Mouse (Mus musculus) lung, embryonic 16.5 days (tissue): ENCODE measurements at regions not wholly inside any gene's neighbourhood (a gene's known extent, or its start where the extent isn't known, plus 50 kb on each side); places are given as distances from the start of the nearest gene placed in this dataset.

Experiments
- ATAC-seq: fragments of 200-750 bp; cut with Nextera tagmentation; 2 replicates; pipeline ENCODE4 v1.8.0; 2017; ENCODE audit warnings: low read depth, mild to moderate bottlenecking, moderate library complexity
- H3K27ac ChIP-seq: fragments of 300-500 bp; sonication (generic); 2 replicates; pipeline ENCODE4 v1.5.1; 2014; ENCODE audit warnings: mild to moderate bottlenecking, control low read depth, low read length
- H3K27me3 ChIP-seq: fragments of 300-500 bp; sonication (generic); 2 replicates; pipeline ENCODE4 v1.6.1; 2014; ENCODE audit warnings: low read depth, low read length, mixed read lengths; ENCODE audit not compliant: control insufficient read depth, insufficient read depth
- H3K36me3 ChIP-seq: fragments of 300-500 bp; sonication (generic); 2 replicates; pipeline ENCODE4 v1.6.1; 2014; ENCODE audit warnings: low read length; ENCODE audit not compliant: control insufficient read depth, insufficient read depth
- H3K4me1 ChIP-seq: fragments of 300-500 bp; sonication (generic); replicated peaks from 2 replicates; pipeline ENCODE4 v1.6.1; 2014; ENCODE audit warnings: low read length, mixed read lengths; ENCODE audit not compliant: control insufficient read depth, insufficient read depth
- H3K4me2 ChIP-seq: fragments of 300-500 bp; sonication (generic); 2 replicates; pipeline ENCODE4 v1.6.1; 2014; ENCODE audit warnings: low read depth, low read length, control low read depth
- H3K4me3 ChIP-seq: fragments of 300-500 bp; sonication (generic); 2 replicates; pipeline ENCODE4 v1.5.1; 2014; ENCODE audit warnings: mild to moderate bottlenecking, low read length, control low read depth
- H3K9ac ChIP-seq: fragments of 300-500 bp; sonication (generic); 2 replicates; pipeline ENCODE4 v1.6.1; 2014; ENCODE audit warnings: low read length, control low read depth
- H3K9me3 ChIP-seq: fragments of 300-500 bp; sonication (generic); 2 replicates; pipeline ENCODE4 v1.6.1; 2016; ENCODE audit warnings: low read length; ENCODE audit not compliant: control insufficient read depth
- WGBS: fragments of 180-500 bp; shearing (Covaris S2); extraction: QIAGEN DNeasy Blood & Tissue Kit; methylation state at CpG from one replicate; pipeline ENCODE4 v1.1.7; 2014; 5-methylcytosine and 5-hydroxymethylcytosine counted together

DNA sequence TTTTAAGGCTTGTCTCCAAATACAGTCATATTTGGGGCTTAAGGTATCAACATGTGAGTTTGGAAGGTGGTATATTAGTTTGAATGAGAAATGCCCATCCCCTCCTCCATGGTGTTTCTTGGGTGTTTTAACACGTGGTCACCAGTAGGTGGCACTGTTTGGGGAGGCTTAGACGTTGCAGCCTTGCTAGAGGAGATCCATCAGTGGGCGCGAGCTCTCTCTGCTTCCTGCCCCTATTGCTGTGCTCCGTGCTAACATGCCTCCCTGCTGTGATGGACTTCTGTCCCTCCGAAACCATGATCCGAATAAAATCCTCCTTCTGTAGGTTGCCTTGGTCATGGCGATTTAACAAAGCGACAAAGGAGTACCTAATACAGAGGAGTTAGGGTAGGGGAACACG lies 183.3 kb downstream of the Barhl2 start:
- ATAC-seq, result no peak
- H3K4me3 ChIP-seq, result no peak overlapping the region
- H3K4me1 ChIP-seq, result no peaks in the 10 kb centered on the region
- no peak overlapping the region for H3K27ac ChIP-seq
- no peaks in the 10 kb centered on the region for H3K9me3 ChIP-seq
- H3K36me3 ChIP-seq, result no peaks in the 10 kb centered on the region
- 27% methylated on average over 10 of the region's 10 CpGs for WGBS
- no peak overlapping the region for H3K4me2 ChIP-seq
- no peak overlapping the region for H3K9ac ChIP-seq
- no peaks in the 10 kb centered on the region for H3K27me3 ChIP-seq

DNA sequence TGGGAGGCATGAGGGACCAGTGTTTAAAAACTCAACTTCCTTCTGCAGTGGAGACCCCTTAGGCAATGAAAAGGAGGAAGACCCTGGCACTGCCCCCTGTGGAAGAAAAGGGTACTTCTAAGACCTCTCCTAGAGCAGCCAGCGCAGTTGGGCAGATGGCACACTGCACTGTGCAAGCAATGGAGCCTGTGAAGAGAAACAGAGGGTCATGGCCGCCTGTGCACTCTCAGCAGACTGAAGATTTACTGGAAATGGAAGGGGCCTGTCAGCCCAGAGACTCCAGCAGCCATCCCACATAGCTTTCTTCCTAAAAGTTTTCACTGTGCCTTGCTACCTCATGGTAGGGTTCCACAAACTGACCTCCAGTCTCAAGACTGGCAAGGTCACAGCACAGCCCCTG lies 193.4 kb downstream of the Barhl2 start:
- Histone ChIP-seq H3K9ac (no peak overlapping the region), H3K4me3 (no peak overlapping the region), H3K4me2 (no peak overlapping the region), H3K27me3 (no peaks in the 10 kb centered on the region), H3K9me3 (no peaks in the 10 kb centered on the region), H3K27ac (no peak overlapping the region), H3K4me1 (no peaks in the 10 kb centered on the region), H3K36me3 (no peaks in the 10 kb centered on the region)
- WGBS, result 71% methylated on average over 2 of the region's 2 CpGs
- no peak for ATAC-seq

DNA sequence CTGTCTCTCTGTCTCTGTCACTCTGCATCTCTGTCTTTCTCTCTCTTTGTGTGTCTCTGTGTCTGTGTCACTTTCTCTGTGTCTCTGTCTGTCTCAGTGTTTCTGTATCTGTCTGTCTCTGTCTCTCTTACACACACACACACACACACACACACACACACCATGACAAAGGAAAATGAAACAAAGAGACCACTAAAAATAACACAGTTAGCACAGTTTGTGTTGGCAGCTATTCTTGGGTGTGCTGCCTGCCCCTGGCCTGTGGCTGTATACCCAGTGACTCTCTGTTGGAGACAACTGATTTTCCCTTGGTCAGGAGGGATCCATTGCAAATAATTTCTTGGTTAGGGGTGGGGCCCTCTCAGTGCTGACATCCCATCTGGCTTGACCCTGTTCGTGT lies 200.8 kb downstream of the Barhl2 start:
- no peaks in the 10 kb centered on the region for H3K4me1 ChIP-seq
- no peak overlapping the region for H3K4me3 ChIP-seq
- no peaks in the 10 kb centered on the region for H3K27me3 ChIP-seq
- no peak for ATAC-seq
- no peak overlapping the region for H3K4me2 ChIP-seq
- H3K9me3 ChIP-seq, result no peaks in the 10 kb centered on the region
- no peaks in the 10 kb centered on the region for H3K36me3 ChIP-seq
- no peak overlapping the region for H3K9ac ChIP-seq
- no peak overlapping the region for H3K27ac ChIP-seq
- WGBS, result 65% methylated on average over 1 of the region's 1 CpGs

DNA sequence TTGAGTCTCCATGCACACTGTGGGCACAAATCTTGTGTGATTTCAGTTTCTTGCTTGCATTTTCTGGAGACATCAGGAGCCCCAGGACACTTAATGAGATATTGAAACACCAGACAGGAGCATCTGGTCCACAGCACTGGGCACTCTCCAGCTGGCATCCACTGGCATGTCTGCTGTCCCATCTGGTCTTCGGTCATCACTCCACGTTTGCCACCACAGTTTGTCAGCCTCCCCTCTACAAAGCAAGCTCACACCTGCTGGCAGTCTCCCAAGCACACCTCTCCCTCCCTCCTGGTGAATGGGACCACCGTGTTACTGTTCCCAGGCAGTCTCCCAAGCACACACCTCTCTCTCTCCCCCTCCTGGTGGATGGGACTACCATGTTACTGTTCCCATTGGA lies 228.8 kb downstream of the Barhl2 start:
- no peak overlapping the region for H3K4me3 ChIP-seq
- no peak for ATAC-seq
- H3K9ac ChIP-seq, result no peak overlapping the region
- H3K9me3 ChIP-seq, result no peaks in the 10 kb centered on the region
- WGBS, result 44% methylated on average over 3 of the region's 3 CpGs
- no peak overlapping the region for H3K4me2 ChIP-seq
- no peaks in the 10 kb centered on the region for H3K36me3 ChIP-seq
- no peaks in the 10 kb centered on the region for H3K27me3 ChIP-seq
- no peak overlapping the region for H3K27ac ChIP-seq
- H3K4me1 ChIP-seq, result no peaks in the 10 kb centered on the region

DNA sequence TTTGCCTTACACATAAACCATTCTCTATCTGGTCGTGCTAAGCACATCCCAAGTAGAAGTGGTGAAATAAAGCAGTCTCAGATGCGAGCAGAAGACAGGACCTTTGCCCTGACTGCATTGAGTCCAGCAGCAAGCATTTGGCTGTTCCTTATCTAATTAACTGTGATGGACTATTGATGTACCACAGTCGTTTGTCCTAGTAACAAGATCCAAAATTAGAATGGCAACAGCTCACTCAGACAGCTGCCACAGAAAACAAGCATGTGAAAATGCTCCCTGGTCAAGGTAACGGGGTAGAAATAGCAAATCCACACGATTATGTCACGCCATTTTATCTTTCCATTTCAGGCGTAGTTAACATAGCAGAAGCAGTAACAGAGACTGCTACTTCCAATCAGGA lies 233.8 kb downstream of the Barhl2 start:
- no peaks in the 10 kb centered on the region for H3K9me3 ChIP-seq
- H3K4me2 ChIP-seq, result no peak overlapping the region
- no peaks in the 10 kb centered on the region for H3K36me3 ChIP-seq
- H3K9ac ChIP-seq, result no peak overlapping the region
- no peaks in the 10 kb centered on the region for H3K27me3 ChIP-seq
- H3K4me3 ChIP-seq, result no peak overlapping the region
- H3K4me1 ChIP-seq, result no peaks in the 10 kb centered on the region
- 48% methylated on average over 7 of the region's 7 CpGs for WGBS
- no peak overlapping the region for H3K27ac ChIP-seq
- no peak for ATAC-seq

DNA sequence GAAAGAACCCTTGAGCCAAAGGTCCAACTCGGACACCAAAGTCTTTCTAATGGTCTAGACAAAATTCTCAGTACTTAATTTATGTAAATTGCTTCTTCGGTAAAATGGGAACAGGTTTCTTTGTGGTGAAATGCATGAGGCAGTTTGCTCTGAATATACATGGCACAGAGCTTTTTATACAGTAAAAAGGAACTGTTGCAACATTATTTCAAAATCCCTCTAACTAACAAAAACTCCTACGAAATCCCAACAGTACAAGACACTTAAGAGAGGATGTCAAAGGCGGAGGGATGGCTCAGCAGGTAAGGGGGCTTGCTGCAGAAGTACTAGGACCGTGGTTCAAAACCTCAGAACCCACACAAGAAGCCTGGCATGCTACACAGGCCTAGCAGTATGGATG lies 248.4 kb downstream of the Barhl2 start:
- 80% methylated on average over 5 of the region's 5 CpGs for WGBS
- no peak overlapping the region for H3K4me2 ChIP-seq
- H3K27me3 ChIP-seq, result no peaks in the 10 kb centered on the region
- no peaks in the 10 kb centered on the region for H3K36me3 ChIP-seq
- no peak for ATAC-seq
- H3K4me1 ChIP-seq, result no peaks in the 10 kb centered on the region
- H3K4me3 ChIP-seq, result no peak overlapping the region
- no peak overlapping the region for H3K9ac ChIP-seq
- no peaks in the 10 kb centered on the region for H3K9me3 ChIP-seq
- no peak overlapping the region for H3K27ac ChIP-seq

DNA sequence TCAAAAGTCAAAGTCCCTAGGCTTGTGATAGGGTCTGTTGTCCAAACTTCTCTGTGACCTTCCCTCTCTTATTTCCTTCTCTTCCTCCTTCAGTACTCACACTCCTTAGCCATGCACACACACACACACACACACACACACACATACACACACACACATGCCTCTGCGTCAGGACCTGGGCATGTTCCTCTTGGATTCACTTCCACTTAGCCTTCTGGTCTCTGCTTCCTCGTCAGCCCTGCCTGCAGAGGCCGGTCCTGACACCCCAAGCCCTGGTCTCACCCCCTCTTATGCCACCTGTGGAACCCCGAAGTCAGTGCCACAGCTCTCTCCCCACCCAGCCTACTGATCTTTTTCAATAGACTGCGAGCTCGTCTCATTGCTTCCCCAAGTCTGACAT lies 250.3 kb downstream of the Barhl2 start:
- no peak for ATAC-seq
- H3K4me1 ChIP-seq, result no peaks in the 10 kb centered on the region
- H3K4me3 ChIP-seq, result no peak overlapping the region
- no peak overlapping the region for H3K27ac ChIP-seq
- H3K27me3 ChIP-seq, result no peaks in the 10 kb centered on the region
- no peak overlapping the region for H3K4me2 ChIP-seq
- no peaks in the 10 kb centered on the region for H3K9me3 ChIP-seq
- H3K36me3 ChIP-seq, result no peaks in the 10 kb centered on the region
- WGBS, result 59% methylated on average over 6 of the region's 6 CpGs
- H3K9ac ChIP-seq, result no peak overlapping the region

DNA sequence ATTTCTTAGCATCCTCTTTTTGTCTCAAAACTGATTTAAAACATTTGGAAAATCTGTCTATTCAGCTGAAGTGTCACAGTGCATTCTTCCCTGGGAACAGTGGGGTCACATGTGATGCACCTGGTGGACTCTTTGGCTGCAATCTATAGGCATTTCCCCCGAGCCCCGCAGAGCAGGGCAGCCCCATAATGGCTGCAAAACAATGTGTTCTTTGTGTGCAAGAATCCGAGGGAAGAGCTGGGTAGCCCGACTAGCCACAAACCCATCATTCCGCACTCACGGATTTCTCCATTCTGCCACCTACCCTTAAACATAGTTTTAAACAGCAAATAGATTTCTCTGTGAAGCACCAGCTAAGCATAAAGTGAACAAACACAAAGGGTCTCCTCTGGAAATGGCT lies 252.2 kb downstream of the Barhl2 start:
- Histone ChIP-seq H3K4me3 (no peak overlapping the region), H3K9me3 (no peaks in the 10 kb centered on the region), H3K36me3 (no peaks in the 10 kb centered on the region), H3K27me3 (no peaks in the 10 kb centered on the region), H3K4me1 (no peaks in the 10 kb centered on the region), H3K9ac (no peak overlapping the region), H3K27ac (no peak overlapping the region), H3K4me2 (no peak overlapping the region)
- ATAC-seq, result no peak
- 43% methylated on average over 6 of the region's 6 CpGs for WGBS

DNA sequence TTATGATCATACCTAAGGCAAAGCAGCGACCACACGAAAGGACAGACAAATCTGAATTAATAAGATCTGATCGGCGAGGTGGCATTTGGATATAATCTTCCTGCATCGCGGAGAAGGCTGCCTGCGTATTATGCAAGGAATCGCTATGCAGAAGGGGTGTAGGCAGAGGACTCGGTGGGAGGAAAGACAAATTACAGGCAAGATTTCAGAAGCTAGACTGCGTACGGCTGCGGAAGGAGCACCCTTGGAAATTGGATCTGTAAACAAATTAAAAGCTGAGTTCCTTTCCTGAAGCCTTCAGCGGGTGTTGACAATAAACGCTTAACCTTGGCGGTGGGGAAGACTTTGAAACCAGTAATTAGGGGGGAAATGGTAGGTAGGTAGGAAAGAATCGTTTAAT lies 257.3 kb downstream of the Barhl2 start:
- Histone ChIP-seq H3K27me3 (no peaks in the 10 kb centered on the region), H3K9me3 (no peaks in the 10 kb centered on the region), H3K9ac (no peak overlapping the region), H3K4me3 (no peak overlapping the region), H3K27ac (no peak overlapping the region), H3K4me1 (no peaks in the 10 kb centered on the region), H3K4me2 (no peak overlapping the region), H3K36me3 (no peaks in the 10 kb centered on the region)
- ATAC-seq, result no peak
- 42% methylated on average over 16 of the region's 16 CpGs for WGBS

DNA sequence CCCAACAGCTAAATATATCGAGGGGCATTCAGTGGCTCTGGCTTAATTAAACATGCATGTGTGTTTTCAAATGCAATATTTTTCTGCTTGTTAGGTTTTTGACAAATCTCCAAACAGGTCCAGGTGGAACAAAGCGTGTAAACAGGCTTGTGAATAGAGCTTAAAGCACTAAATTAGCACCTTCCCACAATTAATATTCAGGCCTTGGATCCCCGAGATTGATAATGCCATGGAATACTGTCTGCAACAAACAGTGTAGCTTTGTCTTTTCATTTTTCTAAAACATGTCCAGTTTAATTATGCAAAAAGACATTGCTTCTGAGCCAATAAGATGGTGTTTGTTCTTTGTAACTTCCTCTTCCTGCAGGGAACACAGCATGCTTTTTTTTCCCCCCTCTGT lies 258.9 kb downstream of the Barhl2 start:
- Histone ChIP-seq H3K27me3 (no peaks in the 10 kb centered on the region), H3K36me3 (no peaks in the 10 kb centered on the region), H3K4me1 (no peaks in the 10 kb centered on the region), H3K4me3 (no peak overlapping the region), H3K27ac (no peak overlapping the region), H3K9ac (no peak overlapping the region), H3K9me3 (0 out of 2 replicates have a peak, but pooled peaks cover 2% of the 10 kb centered on the region), H3K4me2 (no peak overlapping the region)
- 79% methylated on average over 3 of the region's 3 CpGs for WGBS
- no peak for ATAC-seq
